8 mouse cellular contexts compared by ENCODE assay signal in the genomic region with DNA sequence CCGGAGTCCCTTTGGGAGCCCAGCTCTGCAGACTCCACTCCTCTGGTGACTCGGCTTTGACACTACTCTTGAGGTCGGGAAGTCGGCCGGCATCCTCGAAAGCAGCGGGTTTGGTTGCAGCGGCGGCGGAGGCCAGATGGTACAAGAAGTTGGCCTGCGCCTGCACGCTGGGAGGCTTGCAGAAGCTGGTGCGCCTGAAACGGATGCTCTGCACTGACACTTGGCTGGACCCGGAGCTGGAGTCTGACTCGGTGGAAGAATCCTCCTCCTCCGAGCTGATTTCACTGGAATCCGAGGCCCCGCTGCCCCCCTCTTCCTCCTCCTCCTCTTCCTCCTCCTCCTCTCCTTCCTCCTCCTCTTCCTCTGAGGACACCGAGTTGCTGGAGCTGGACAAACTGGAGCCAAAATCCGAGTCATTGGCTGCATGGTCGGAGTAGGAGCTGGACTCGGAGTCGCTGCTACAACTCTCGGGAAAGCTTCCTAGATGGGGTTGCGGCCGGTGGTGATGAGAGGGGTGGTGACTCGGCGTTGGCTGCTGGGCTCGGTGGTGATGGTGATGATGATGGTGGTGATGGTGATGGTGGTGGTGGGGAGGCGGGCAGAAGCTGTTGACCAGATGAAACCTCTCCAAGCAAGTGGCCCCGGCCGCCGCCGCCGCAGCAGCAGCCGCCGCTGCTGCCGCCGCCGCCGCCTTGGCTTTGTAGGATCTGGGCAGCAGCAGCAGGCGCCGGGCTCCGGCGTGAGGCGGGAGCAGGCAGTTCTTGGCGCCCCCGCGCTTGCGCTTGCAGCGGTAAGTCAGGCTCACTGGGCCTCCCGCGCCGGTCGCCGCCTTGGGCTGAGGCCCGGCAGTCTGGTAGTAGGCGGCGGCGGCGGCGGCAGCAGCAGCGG. TPM values are rescaled to one million over a fixed set of nuclear protein-coding genes. Genes with fewer than 3 reads are reported as not detected.
DNase-seq lines count a peak whose midpoint lies in the region; ATAC-seq and TF ChIP-seq lines count a peak whose summit lies in the region.

No protein-coding gene starts in this region.

- no peaks in the 10 kb centered on the region; the same call in 1 of the 2 replicates for H3K4me1 ChIP-seq in cortical plate, adult 2 months (ENCODE audit: control insufficient read depth, insufficient read depth, low read length)
- peaks cover 10% of the 10 kb centered on the region; the same call in 1 of the 2 replicates for H3K4me1 ChIP-seq in intestine, embryonic 15.5 days (replicated peaks)
- peaks cover 20% of the 10 kb centered on the region for H3K4me1 ChIP-seq in limb, embryonic 11.5 days (ENCODE audit: control insufficient read depth, insufficient read depth, low read length)
- H3K4me1 ChIP-seq in midbrain, embryonic 10.5 days, result peaks cover 45% of the 10 kb centered on the region

- ATAC-seq in granulocyte monocyte progenitor cell, adult 5-6 weeks (replicated peaks; ENCODE audit: poor library complexity, severe bottlenecking), result peak; percentile 42
- ATAC-seq in intestine, embryonic 15.5 days, result peak; percentile 60
- ATAC-seq in limb, embryonic 11.5 days (ENCODE audit: insufficient number of reproducible peaks, low FRiP score, low TSS enrichment, low read depth), result no peak

- H3K4me2 ChIP-seq in intestine, embryonic 15.5 days (replicated peaks), result peak overlapping the region; percentile 86
- peak overlapping the region; percentile 91 for H3K4me2 ChIP-seq in limb, embryonic 11.5 days (ENCODE audit: low read depth, severe bottlenecking)

- peak; percentile 12; the same call in 1 of the 2 replicates for TF ChIP-seq POLR2A in cortical plate, adult 2 months (IDR thresholded peaks at IDR 0.05; ENCODE audit: extremely low read depth, insufficient read depth, low read length)

- no peaks in the 10 kb centered on the region for H3K36me3 ChIP-seq in intestine, embryonic 15.5 days
- no peaks in the 10 kb centered on the region for H3K36me3 ChIP-seq in limb, embryonic 11.5 days (ENCODE audit: control insufficient read depth, insufficient read depth, low read length)
- peaks cover 18% of the 10 kb centered on the region for H3K36me3 ChIP-seq in midbrain, embryonic 10.5 days

- peak overlapping the region; percentile 87 for H3K4me3 ChIP-seq in cortical plate, adult 2 months (ENCODE audit: insufficient read depth, low read length)
- H3K4me3 ChIP-seq in intestine, embryonic 15.5 days (replicated peaks), result peak overlapping the region; percentile 88
- peak overlapping the region; percentile 91 for H3K4me3 ChIP-seq in limb, embryonic 11.5 days (ENCODE audit: low read depth, low read length)
- peak overlapping the region; percentile 81 for H3K4me3 ChIP-seq in midbrain, embryonic 10.5 days

- peak overlapping the region; percentile 97 for H3K9ac ChIP-seq in intestine, embryonic 15.5 days
- peak overlapping the region; percentile 100 for H3K9ac ChIP-seq in limb, embryonic 11.5 days (ENCODE audit: low read length)

- no peaks in the 10 kb centered on the region for H3K27me3 ChIP-seq in intestine, embryonic 15.5 days (replicated peaks)
- no peaks in the 10 kb centered on the region for H3K27me3 ChIP-seq in limb, embryonic 11.5 days (ENCODE audit: control insufficient read depth, insufficient read depth, low read length)
- H3K27me3 ChIP-seq in midbrain, embryonic 10.5 days (ENCODE audit: low read depth, poor library complexity, severe bottlenecking), result no peaks in the 10 kb centered on the region

- under 1% methylated on average over 64 of the region's 64 CpGs for WGBS in intestine, embryonic 15.5 days
- under 1% methylated on average over 42 of the region's 64 CpGs for WGBS in limb, embryonic 11.5 days
- WGBS in midbrain, embryonic 10.5 days, result under 1% methylated on average over 63 of the region's 64 CpGs

- no peaks in the 10 kb centered on the region for H3K9me3 ChIP-seq in intestine, embryonic 15.5 days
- H3K9me3 ChIP-seq in limb, embryonic 11.5 days (ENCODE audit: control insufficient read depth, low read length), result no peaks in the 10 kb centered on the region
- no peaks in the 10 kb centered on the region for H3K9me3 ChIP-seq in midbrain, embryonic 10.5 days (replicated peaks)

- no peak for TF ChIP-seq CTCF in cortical plate, adult 2 months (IDR thresholded peaks at IDR 0.05; ENCODE audit: extremely low read depth, insufficient read depth, low read length)

- peak; percentile 73 for DNase-seq in layer of hippocampus, adult 11-12 months (ENCODE audit: low spot score)
- DNase-seq in layer of hippocampus, adult 9-10 months (ENCODE audit: low spot score), result no peak
- peak; percentile 77 for DNase-seq in limb, embryonic 11.5 days (ENCODE audit: low spot score)
- peak; percentile 67 for DNase-seq in midbrain, embryonic 10.5 days (ENCODE audit: low spot score)
- peak; percentile 53 to 79 for DNase-seq in spleen, postnatal 4 days (ENCODE audit: low spot score in 2 of 2)

- peak overlapping the region; percentile 98 for H3K27ac ChIP-seq in cortical plate, adult 2 months (ENCODE audit: insufficient read depth, low read length)
- peak overlapping the region; percentile 96 for H3K27ac ChIP-seq in intestine, embryonic 15.5 days
- peak overlapping the region; percentile 99 for H3K27ac ChIP-seq in limb, embryonic 11.5 days (replicated peaks; ENCODE audit: low read depth, low read length)
- H3K27ac ChIP-seq in midbrain, embryonic 10.5 days (replicated peaks), result peak overlapping the region; percentile 100

RNA-seq across cellular contexts. Expression of a gene that starts 1.8 kb away (rescaled TPM):
- polyA plus RNA-seq in cortical plate, adult 2 months (2012; rRNA removed), result 5.4 and 7.4 TPM in 2 replicates
- not detected in 2 replicates for total RNA-seq in granulocyte monocyte progenitor cell, adult 5-6 weeks (2014; fragmentation: Nextera tagmentation)
- not detected in 2 replicates for total RNA-seq in granulocyte monocyte progenitor cell, adult 5-6 weeks (2017)
- polyA plus RNA-seq in intestine, embryonic 15.5 days (2015; fragmentation: Nextera tagmentation; extraction: Ambion mirVana), result 3.2 and 3.6 TPM in 2 replicates
- 11.7 and 13.8 TPM in 2 replicates for polyA plus RNA-seq in limb, embryonic 11.5 days (2014; fragmentation: Nextera tagmentation; extraction: Ambion mirVana)
- polyA plus RNA-seq in midbrain, embryonic 10.5 days (2016; fragmentation: Nextera tagmentation; extraction: Ambion mirVana), result 19.3 and 22.7 TPM in 2 replicates

RNA-seq across cellular contexts. Expression of a gene that starts 8.0 kb away (rescaled TPM):
- polyA plus RNA-seq in cortical plate, adult 2 months (2012; rRNA removed), result 37.1 and 38.0 TPM in 2 replicates
- 76.1 and 128 TPM in 2 replicates for total RNA-seq in granulocyte monocyte progenitor cell, adult 5-6 weeks (2014; fragmentation: Nextera tagmentation)
- 51.8 and 65.0 TPM in 2 replicates for total RNA-seq in granulocyte monocyte progenitor cell, adult 5-6 weeks (2017)
- 55.5 TPM in 2 replicates for polyA plus RNA-seq in intestine, embryonic 15.5 days (2015; fragmentation: Nextera tagmentation; extraction: Ambion mirVana)
- 45.3 and 46.3 TPM in 2 replicates for polyA plus RNA-seq in limb, embryonic 11.5 days (2014; fragmentation: Nextera tagmentation; extraction: Ambion mirVana)
- polyA plus RNA-seq in midbrain, embryonic 10.5 days (2016; fragmentation: Nextera tagmentation; extraction: Ambion mirVana), result 66.9 and 71.0 TPM in 2 replicates

RNA-seq across cellular contexts. Expression of a gene that starts 9.5 kb away (rescaled TPM):
- 1.9 and 2.1 TPM in 2 replicates for polyA plus RNA-seq in cortical plate, adult 2 months (2012; rRNA removed)
- not detected in 2 replicates for total RNA-seq in granulocyte monocyte progenitor cell, adult 5-6 weeks (2014; fragmentation: Nextera tagmentation)
- 0.26 TPM in 1 of 2 replicates, not detected in the other for total RNA-seq in granulocyte monocyte progenitor cell, adult 5-6 weeks (2017)
- polyA plus RNA-seq in intestine, embryonic 15.5 days (2015; fragmentation: Nextera tagmentation; extraction: Ambion mirVana), result 11.8 and 12.6 TPM in 2 replicates
- polyA plus RNA-seq in limb, embryonic 11.5 days (2014; fragmentation: Nextera tagmentation; extraction: Ambion mirVana), result 10.4 and 11.9 TPM in 2 replicates
- polyA plus RNA-seq in midbrain, embryonic 10.5 days (2016; fragmentation: Nextera tagmentation; extraction: Ambion mirVana), result 25.0 and 25.1 TPM in 2 replicates

RNA-seq across cellular contexts. Expression of a gene that starts 50.2 kb away (rescaled TPM):
- 0.32 TPM in 1 of 2 replicates, not detected in the other for polyA plus RNA-seq in cortical plate, adult 2 months (2012; rRNA removed)
- not detected in 2 replicates for total RNA-seq in granulocyte monocyte progenitor cell, adult 5-6 weeks (2014; fragmentation: Nextera tagmentation)
- total RNA-seq in granulocyte monocyte progenitor cell, adult 5-6 weeks (2017), result not detected in 2 replicates
- not detected in 2 replicates for polyA plus RNA-seq in intestine, embryonic 15.5 days (2015; fragmentation: Nextera tagmentation; extraction: Ambion mirVana)
- polyA plus RNA-seq in limb, embryonic 11.5 days (2014; fragmentation: Nextera tagmentation; extraction: Ambion mirVana), result not detected in 2 replicates
- not detected in 2 replicates for polyA plus RNA-seq in midbrain, embryonic 10.5 days (2016; fragmentation: Nextera tagmentation; extraction: Ambion mirVana)
